Mouse (Mus musculus) myocyte (in vitro differentiated cells): ENCODE results near the gene Rlim.

ENCODE experiments used
- E2F4 ChIP-seq: IDR thresholded peaks from one replicate; pipeline ENCODE4 v1.6.1; 2011; ENCODE audit warnings: mild to moderate bottlenecking, control low read depth, moderate library complexity; ENCODE audit not compliant: insufficient read depth
- MAX ChIP-seq: IDR thresholded peaks from one replicate; pipeline ENCODE4 v1.6.1; 2011; ENCODE audit warnings: low read depth, mild to moderate bottlenecking, control low read depth
- MYOD1 ChIP-seq, 3 experiments: IDR thresholded peaks; one replicate each; pipeline ENCODE4 v1.6.1; 2011; ENCODE audit warnings: control low read depth in 2 of 3, low read depth in 2 of 3, mild to moderate bottlenecking in 2 of 3, moderate library complexity in 1 of 3; ENCODE audit not compliant: insufficient read length in 2 of 3, control insufficient read depth in 1 of 3
- MYOG ChIP-seq, 3 experiments: IDR thresholded peaks; one replicate each; pipeline ENCODE4 v1.6.1; 2011; ENCODE audit warnings: control low read depth in 2 of 3, low read depth in 2 of 3, mild to moderate bottlenecking in 2 of 3; ENCODE audit not compliant: insufficient read length in 2 of 3, control insufficient read depth in 1 of 3, insufficient read depth in 1 of 3
- POLR2A ChIP-seq: IDR thresholded peaks from one replicate; pipeline ENCODE4 v1.6.1; 2011; ENCODE audit warnings: low read depth, mild to moderate bottlenecking, control low read depth, moderate library complexity; ENCODE audit not compliant: insufficient read length
- POLR2AphosphoS2 ChIP-seq: IDR thresholded peaks from one replicate; pipeline ENCODE4 v1.6.1; 2011; ENCODE audit warnings: low read depth, control low read depth; ENCODE audit not compliant: insufficient read length
- SRF ChIP-seq: IDR thresholded peaks from one replicate; pipeline ENCODE4 v1.6.1; 2011; ENCODE audit warnings: low read depth; ENCODE audit not compliant: control insufficient read depth, insufficient read length
- TCF12 ChIP-seq: IDR thresholded peaks from one replicate; pipeline ENCODE4 v1.6.1; 2011; ENCODE audit warnings: mild to moderate bottlenecking, control low read depth; ENCODE audit not compliant: poor library complexity, insufficient read depth, severe bottlenecking
- TCF3 ChIP-seq: IDR thresholded peaks from one replicate; pipeline ENCODE4 v1.6.1; 2011; ENCODE audit warnings: low read depth, control low read depth; ENCODE audit not compliant: insufficient read length
- USF1 ChIP-seq: IDR thresholded peaks from one replicate; pipeline ENCODE4 v1.6.1; 2011; ENCODE audit warnings: low read depth, mild to moderate bottlenecking, control low read depth, moderate library complexity

GRCm38 (mm10) chrX:103987215-103987964, 6.3 kb upstream of the Rlim start:
- TF ChIP-seq TCF3, result no peak
- TF ChIP-seq MAX, result no peak
- TF ChIP-seq POLR2A, result no peak
- no peak for TF ChIP-seq E2F4
- no peak for TF ChIP-seq USF1
- TF ChIP-seq POLR2AphosphoS2, result no peak
- TF ChIP-seq MYOD1 (IDR thresholded peaks at IDR 0.05; ENCODE audit: control insufficient read depth in 1 of 3, insufficient read length in 2 of 3, low read depth in 2 of 3), result no peak
- no peak for TF ChIP-seq TCF12
- no peak for TF ChIP-seq MYOG (IDR thresholded peaks at IDR 0.05; ENCODE audit: control insufficient read depth in 1 of 3, insufficient read depth in 1 of 3, insufficient read length in 2 of 3, low read depth in 2 of 3)
- no peak for TF ChIP-seq SRF
